Mouse (Mus musculus) small intestine, adult 2 months (tissue): ENCODE results near the gene Rabgef1. TPM values are rescaled to one million over a fixed set of nuclear protein-coding genes. Genes with fewer than 3 reads are reported as not detected.
A peak's percentile ranks its signal among the peaks of the same experiment; 100 is the strongest.

Source experiments
- H3K27ac ChIP-seq: fragments of 200-500 bp; 2 replicates; pipeline ENCODE4 v1.5.1; 2012; ENCODE audit warnings: low read depth, low read length, control low read depth, inconsistent platforms; ENCODE audit not compliant: insufficient read depth
- H3K27me3 ChIP-seq: fragments of 200-500 bp; 2 replicates; pipeline ENCODE4 v1.6.1; 2012; ENCODE audit warnings: mild to moderate bottlenecking, moderate library complexity, low read length, inconsistent platforms; ENCODE audit not compliant: control insufficient read depth, insufficient read depth
- H3K36me3 ChIP-seq: fragments of 200-500 bp; 2 replicates; pipeline ENCODE4 v1.6.1; 2012; ENCODE audit warnings: mild to moderate bottlenecking, low read length, control low read depth, inconsistent platforms; ENCODE audit not compliant: control insufficient read depth, insufficient read depth
- H3K4me1 ChIP-seq: fragments of 200-500 bp; 2 replicates; pipeline ENCODE4 v1.6.1; 2012; ENCODE audit warnings: low read length, inconsistent platforms, mixed read lengths; ENCODE audit not compliant: control insufficient read depth, insufficient read depth, insufficient read length
- H3K4me3 ChIP-seq: fragments of 200-500 bp; 2 replicates; pipeline ENCODE4 v1.5.1; 2012; ENCODE audit warnings: low read depth, mild to moderate bottlenecking, control low read depth, inconsistent platforms, low read length, moderate library complexity
- CTCF ChIP-seq: fragments of 200-500 bp; IDR thresholded peaks from 2 replicates; pipeline ENCODE4 v1.5.1; 2012; ENCODE audit warnings: low read depth, mild to moderate bottlenecking, control low read depth, inconsistent platforms, low read length, moderate library complexity, mixed read lengths; ENCODE audit not compliant: insufficient replicate concordance, insufficient read length; ENCODE audit errors: extremely low read depth
- POLR2A ChIP-seq: fragments of 200-500 bp; IDR thresholded peaks from 2 replicates; pipeline ENCODE4 v1.6.1; 2012; ENCODE audit warnings: low read depth, mild to moderate bottlenecking, control low read depth, inconsistent platforms, low read length, moderate library complexity
- WGBS: fragments of 180-500 bp; shearing (Covaris S2); methylation state at CpG from one replicate; pipeline ENCODE4 v1.1.7; 2018; 5-methylcytosine and 5-hydroxymethylcytosine counted together
- polyA plus RNA-seq: library from polyadenylated mRNA; depleted of rRNA; stranded (reverse); fragments of >200 nt; gene quantifications from 2 replicates; pipeline ENCODE4 v1.2.3, GENCODE M21; 2012

Rabgef1 gene
- polyA plus RNA-seq, 1 experiment = 11.5 TPM

- WGBS = under 1% methylated on average over 43 of the region's 46 CpGs
- TF ChIP-seq POLR2A (no peak), CTCF (no peak)
- H3K4me1 ChIP-seq = peaks cover 10% of the 10 kb centered on the region; the same call in 1 of the 2 replicates
- peak overlapping the region; percentile 89 for H3K4me3 ChIP-seq
- 0 out of 2 replicates have a peak overlapping the region, but pooled peaks have one; percentile 29 for H3K27ac ChIP-seq
- H3K27me3 ChIP-seq = no peaks in the 10 kb centered on the region
- H3K36me3 ChIP-seq = no peaks in the 10 kb centered on the region
These were observed 481 bp downstream of the Rabgef1 start for GRCm38 (mm10) chr5:130171956-130172601.

DNA sequence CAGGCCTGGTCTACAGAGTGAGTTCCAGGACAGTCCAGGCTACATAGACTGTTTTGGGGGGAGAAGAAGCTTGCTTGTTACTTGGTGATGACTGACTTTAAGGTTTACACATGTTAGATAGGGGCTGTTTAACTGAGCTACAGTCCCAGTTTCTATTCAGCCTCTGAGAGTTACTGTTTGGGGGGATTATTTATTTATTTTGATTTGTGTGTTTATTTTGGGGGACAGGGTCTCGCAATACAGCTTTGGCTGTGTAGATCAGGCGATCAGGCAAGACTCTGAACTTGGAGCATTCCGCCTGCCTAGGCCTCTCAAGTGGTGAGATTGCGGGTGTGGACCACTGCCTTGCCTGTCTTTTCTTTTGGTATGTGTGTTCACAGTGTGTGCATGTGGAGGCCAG is 1.4 kb downstream of the Rabgef1 start:
- Histone ChIP-seq H3K27me3 (no peaks in the 10 kb centered on the region), H3K27ac (no peak overlapping the region), H3K36me3 (no peaks in the 10 kb centered on the region), H3K4me1 (peaks cover 10% of the 10 kb centered on the region; the same call in 1 of the 2 replicates), H3K4me3 (no peak overlapping the region)
- WGBS = 87% methylated on average over 4 of the region's 4 CpGs
- TF ChIP-seq CTCF = no peak
- no peak for TF ChIP-seq POLR2A

DNA sequence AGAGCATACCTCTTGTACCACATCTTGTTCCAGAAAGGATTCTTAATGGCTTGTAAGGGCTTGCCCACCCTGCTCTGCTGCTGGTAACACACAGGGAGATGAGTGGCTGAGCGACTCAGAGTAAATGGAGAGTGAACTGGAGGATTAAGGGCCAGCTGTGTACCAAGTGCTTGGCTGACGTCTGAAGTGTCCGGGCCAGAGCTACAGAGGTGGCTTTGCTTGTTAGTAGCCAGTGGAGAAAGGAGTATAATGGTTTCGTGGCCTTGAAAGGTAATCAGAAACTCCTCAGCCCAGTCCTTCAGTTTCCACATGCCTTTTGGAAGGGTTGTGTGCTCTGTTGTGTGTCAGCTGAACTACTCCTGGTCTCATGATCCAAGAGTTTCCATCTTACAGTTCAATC is 6.3 kb downstream of the Rabgef1 start:
- H3K36me3 ChIP-seq = no peaks in the 10 kb centered on the region
- TF ChIP-seq POLR2A (no peak), CTCF (no peak)
- H3K4me1 ChIP-seq = peaks cover 9% of the 10 kb centered on the region; the same call in 1 of the 2 replicates
- 65% methylated on average over 4 of the region's 4 CpGs for WGBS
- H3K4me3 ChIP-seq = no peak overlapping the region
- H3K27me3 ChIP-seq = no peaks in the 10 kb centered on the region
- no peak overlapping the region for H3K27ac ChIP-seq

DNA sequence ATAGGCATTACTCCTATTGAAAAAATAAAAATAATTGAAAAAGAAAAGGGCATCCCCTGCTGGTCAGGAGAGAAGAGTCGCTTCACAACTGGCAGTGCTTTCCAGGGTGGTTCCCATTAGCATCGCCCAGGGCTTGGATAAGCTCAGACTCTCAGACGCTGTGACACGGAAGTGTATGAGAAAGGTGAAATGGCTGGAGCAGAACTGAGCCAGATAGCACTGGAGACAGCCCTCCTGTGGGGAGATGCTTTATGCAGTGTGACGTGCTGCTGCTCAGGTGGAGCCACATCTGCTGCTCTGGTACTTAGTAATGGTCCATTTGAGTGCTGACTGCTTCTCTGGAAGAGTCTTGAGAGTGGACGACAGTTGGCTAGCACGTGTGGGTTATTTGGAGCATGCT is 8.8 kb downstream of the Rabgef1 start:
- TF ChIP-seq CTCF (no peak), POLR2A (no peak)
- 83% methylated on average over 7 of the region's 7 CpGs for WGBS
- no peaks in the 10 kb centered on the region for H3K27me3 ChIP-seq
- H3K4me3 ChIP-seq = no peak overlapping the region
- no peak overlapping the region for H3K27ac ChIP-seq
- H3K36me3 ChIP-seq = no peaks in the 10 kb centered on the region
- H3K4me1 ChIP-seq = peaks cover 11% of the 10 kb centered on the region; the same call in 1 of the 2 replicates

DNA sequence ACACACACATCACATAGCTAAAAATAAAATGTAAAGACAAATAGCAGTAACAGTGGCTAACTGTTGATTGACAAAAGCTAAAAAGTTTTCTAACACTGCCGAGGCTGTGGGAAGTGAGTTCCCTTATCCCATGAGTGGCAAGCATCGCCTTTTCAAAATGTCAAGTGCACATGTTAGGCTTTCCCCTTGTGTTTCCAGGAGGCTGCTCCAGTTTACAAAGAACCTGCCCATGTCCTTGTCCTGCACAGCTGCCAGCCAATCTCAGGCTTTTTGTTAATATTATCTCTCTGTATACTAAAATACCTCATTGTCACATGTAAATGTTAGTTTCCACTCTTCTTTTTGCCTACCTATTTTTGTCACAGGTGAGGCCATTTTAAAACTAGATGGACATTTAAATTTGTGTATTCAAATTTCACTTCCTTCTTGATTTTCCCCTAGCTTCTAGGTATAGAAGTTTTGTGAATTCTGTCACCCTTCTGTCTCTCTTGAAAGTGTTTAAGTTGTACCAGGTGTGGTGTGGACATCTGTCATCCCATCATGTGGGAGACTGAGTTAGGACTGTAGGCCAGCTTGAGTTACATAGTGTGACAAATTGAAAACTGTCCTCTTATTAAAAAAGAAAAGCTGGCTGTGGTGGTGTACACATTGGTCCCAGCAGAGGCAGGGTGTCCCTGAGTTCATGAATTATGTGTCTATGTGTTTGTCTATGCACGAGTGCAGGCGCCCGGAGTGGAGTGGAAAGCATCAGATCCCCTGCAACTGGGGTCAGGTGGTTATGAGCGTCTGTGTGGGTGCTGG is 10.3 kb downstream of the Rabgef1 start:
- 0 out of 2 replicates have a peak overlapping the region, but pooled peaks have one; percentile 12 for H3K27ac ChIP-seq
- WGBS = 58% methylated on average over 6 of the region's 6 CpGs
- no peak overlapping the region for H3K4me3 ChIP-seq

GRCm38 (mm10) chr5:130182541-130182821 is 10.9 kb downstream of the Rabgef1 start:
- no peak overlapping the region for H3K4me3 ChIP-seq
- H3K27me3 ChIP-seq = no peaks in the 10 kb centered on the region
- peaks cover 11% of the 10 kb centered on the region; the same call in 1 of the 2 replicates for H3K4me1 ChIP-seq
- 37% methylated on average over 3 of the region's 3 CpGs for WGBS
- TF ChIP-seq POLR2A = no peak
- TF ChIP-seq CTCF = no peak
- H3K27ac ChIP-seq = no peak overlapping the region
- no peaks in the 10 kb centered on the region for H3K36me3 ChIP-seq

More for the DNA sequence above, 10.3 kb downstream of the Rabgef1 start:
- Histone ChIP-seq H3K36me3 (no peaks in the 10 kb centered on the region), H3K27me3 (no peaks in the 10 kb centered on the region), H3K4me1 (peaks cover 11% of the 10 kb centered on the region; the same call in 1 of the 2 replicates)
- TF ChIP-seq POLR2A (no peak), CTCF (no peak)

DNA sequence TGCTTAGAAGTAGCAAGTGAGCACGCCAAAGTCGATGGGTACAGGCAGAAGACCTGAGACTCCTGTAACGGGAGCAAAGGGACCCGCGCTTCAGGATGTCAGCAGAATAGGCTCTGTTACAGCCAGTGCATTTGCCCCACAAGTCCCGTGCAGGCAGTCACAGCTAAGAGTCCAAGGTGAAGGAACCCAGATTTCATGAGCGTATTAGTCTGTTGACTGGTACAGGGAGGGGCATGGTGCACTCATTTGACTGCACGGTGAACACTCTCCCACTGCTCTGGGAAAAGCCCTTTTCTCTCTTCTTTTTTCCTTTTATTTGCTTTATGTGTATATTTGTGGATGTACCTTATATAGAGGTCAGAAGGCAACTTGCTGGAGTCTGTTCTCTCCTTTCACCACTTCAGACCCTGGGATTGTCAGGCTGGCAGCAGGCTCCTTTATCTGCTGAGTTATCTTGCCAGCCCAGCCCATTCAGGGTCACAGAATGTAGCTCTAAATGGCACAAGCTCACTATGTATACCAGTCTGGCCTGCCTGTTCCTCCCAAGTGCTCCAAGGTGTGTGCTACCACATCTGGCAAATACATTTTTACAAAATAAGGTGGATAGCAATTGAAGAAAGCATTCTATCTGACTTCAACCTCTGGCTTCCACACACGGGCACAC is 12.7 kb downstream of the Rabgef1 start:
- 56% methylated on average over 9 of the region's 9 CpGs for WGBS
- no peak for TF ChIP-seq POLR2A
- TF ChIP-seq CTCF = no peak
- H3K27me3 ChIP-seq = no peaks in the 10 kb centered on the region
- peaks cover 11% of the 10 kb centered on the region; the same call in 1 of the 2 replicates for H3K4me1 ChIP-seq
- H3K27ac ChIP-seq = no peak overlapping the region
- H3K4me3 ChIP-seq = no peak overlapping the region
- peaks cover 8% of the 10 kb centered on the region for H3K36me3 ChIP-seq
